Mouse (Mus musculus) left cerebral cortex, postnatal 10 days (tissue): Measurements from ENCODE around the gene Sacs. TPM values are rescaled to one million over a fixed set of nuclear protein-coding genes. Genes with fewer than 3 reads are reported as not detected.
"Not testable (repeated sequence)": the region's sequence is repeated elsewhere in the genome, so short reads cannot be mapped to it uniquely, and the experiment has no call there.

Experiments
- DNase-seq, 2 experiments: peaks; one replicate each; pipeline ENCODE4 v3.0.0; 2021 to 2022; ENCODE audit warnings: low spot score in 2 of 2, mixed read lengths in 1 of 2; ENCODE audit errors: extremely low spot score in 1 of 2
- intact Hi-C: fragments of 180-260 bp; cut with DNase I; formaldehyde crosslinking; loops from one replicate; pipeline ENCODE4 v1.15.1; 2025
- total RNA-seq, 2 experiments: library from RNA; stranded (reverse); gene quantifications; 2 replicates each; pipeline ENCODE4 v1.2.3; 2021

Gene Sacs
- total RNA-seq, 2 experiments from 2014 or later = 56.8 to 59.6 TPM

GRCm38 (mm10) chr14:61154900-61155585 is 16.8 kb downstream of the Sacs start:
- intact Hi-C loops = no loop called here
- no peak for DNase-seq

GRCm38 (mm10) chr14:61155687-61156086 is 17.4 kb downstream of the Sacs start:
- intact Hi-C loops = no loop called here
- no peak for DNase-seq

- intact Hi-C loops = not testable (repeated sequence)
Measured at GRCm38 (mm10) chr14:61157426-61157825, 19.2 kb downstream of the Sacs start.

GRCm38 (mm10) chr14:61160920-61161319 is 22.7 kb downstream of the Sacs start:
- intact Hi-C loops = no loop called here
- DNase-seq = no peak

More at GRCm38 (mm10) chr14:61157426-61157825, 19.2 kb downstream of the Sacs start:
- not testable (repeated sequence) for DNase-seq

GRCm38 (mm10) chr14:61161367-61162334 is 23.4 kb downstream of the Sacs start:
- intact Hi-C loops = no loop called here
- no peak for DNase-seq

GRCm38 (mm10) chr14:61164461-61164860 is 26.2 kb downstream of the Sacs start:
- no peak for DNase-seq
- intact Hi-C loops = no loop called here

- no peak for DNase-seq
- intact Hi-C loops = no loop called here
Measured at GRCm38 (mm10) chr14:61165929-61166328, 27.7 kb downstream of the Sacs start.

GRCm38 (mm10) chr14:61171261-61171970 is 33.2 kb downstream of the Sacs start:
- no peak for DNase-seq
- intact Hi-C loops = no loop called here

- peak; percentile 96 to 99 for DNase-seq
- intact Hi-C loops = no loop called here
Measured at GRCm38 (mm10) chr14:61172548-61173158, 34.4 kb downstream of the Sacs start.

GRCm38 (mm10) chr14:61173229-61173628 is 35.0 kb downstream of the Sacs start:
- intact Hi-C loops = no loop called here
- peak; percentile 43 to 76 for DNase-seq

GRCm38 (mm10) chr14:61191904-61192303 is 53.6 kb downstream of the Sacs start:
- no peak for DNase-seq
- intact Hi-C loops = no loop called here

GRCm38 (mm10) chr14:61192326-61192725 is 54.1 kb downstream of the Sacs start:
- intact Hi-C loops = no loop called here
- no peak for DNase-seq

GRCm38 (mm10) chr14:61194416-61194815 is 56.2 kb downstream of the Sacs start:
- DNase-seq = no peak
- intact Hi-C loops = no loop called here

- intact Hi-C loops = no loop called here
- no peak for DNase-seq
Measured at GRCm38 (mm10) chr14:61210111-61210510, 71.9 kb downstream of the Sacs start.

GRCm38 (mm10) chr14:61211754-61212153 is 73.5 kb downstream of the Sacs start:
- intact Hi-C loops = no loop called here
- no peak for DNase-seq

GRCm38 (mm10) chr14:61221166-61221565 is 82.9 kb downstream of the Sacs start:
- intact Hi-C loops = no loop called here

GRCm38 (mm10) chr14:61222506-61222905 is 84.2 kb downstream of the Sacs start:
- intact Hi-C loops = no loop called here
- DNase-seq = no peak

More at GRCm38 (mm10) chr14:61221166-61221565, 82.9 kb downstream of the Sacs start:
- no peak for DNase-seq

- no peak for DNase-seq
Measured at GRCm38 (mm10) chr14:61223740-61224139, 85.5 kb downstream of the Sacs start.

More at GRCm38 (mm10) chr14:61223740-61224139, 85.5 kb downstream of the Sacs start:
- intact Hi-C loops = no loop called here
